In the genomic region with DNA sequence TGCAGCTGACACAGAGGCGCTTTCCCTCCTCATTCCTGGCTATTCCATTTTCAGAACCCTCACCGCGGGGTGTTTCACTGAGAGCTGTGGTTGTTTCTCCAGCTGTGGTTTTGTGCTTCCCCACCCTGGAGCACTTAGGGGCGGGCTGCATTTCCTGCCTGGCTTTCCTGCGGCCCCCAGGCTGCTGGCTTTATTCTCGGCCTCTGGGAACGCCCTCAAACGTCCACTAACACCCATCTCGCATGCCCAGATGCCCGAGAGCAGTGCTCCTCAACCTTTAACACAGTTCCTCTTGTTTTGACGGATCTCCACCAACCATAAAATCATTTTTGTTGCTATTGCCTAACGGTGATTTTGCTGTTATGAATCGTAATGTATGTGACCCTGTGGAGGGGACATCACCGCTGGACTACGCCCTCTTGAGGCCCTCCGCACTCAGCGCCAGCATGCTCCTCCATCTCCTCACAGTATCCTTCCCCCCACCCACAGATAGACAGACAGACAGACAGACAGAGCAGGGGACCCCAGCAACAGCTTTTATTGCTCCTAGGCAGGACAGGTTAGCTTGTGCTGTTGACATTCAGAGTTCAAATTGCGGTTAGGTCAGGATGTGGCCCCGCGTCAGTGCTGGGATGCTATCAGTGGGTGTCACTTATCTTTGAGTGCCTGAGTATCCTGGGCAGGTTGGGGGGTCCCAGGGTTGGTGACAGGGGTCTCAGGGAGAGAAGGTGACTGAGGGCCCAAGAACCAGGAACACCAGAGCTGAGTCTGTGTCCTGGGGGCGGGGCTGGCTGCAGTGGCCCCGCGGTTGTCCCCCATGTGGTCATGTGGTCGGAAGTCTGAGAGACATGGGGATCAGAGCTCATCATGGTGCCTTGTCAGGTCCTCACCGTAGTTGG, we compare ENCODE assay signal across 8 mouse cellular contexts. TPM values are rescaled to one million over a fixed set of nuclear protein-coding genes. Genes with fewer than 3 reads are reported as not detected.
DNase-seq lines count a peak whose midpoint lies in the region; ATAC-seq and TF ChIP-seq lines count a peak whose summit lies in the region.

No protein-coding gene starts in this region.

- 0 out of 2 replicates have a peak, but pooled peaks cover 3% of the 10 kb centered on the region for H3K36me3 ChIP-seq in ES-Bruce4 (ENCODE audit: control insufficient read depth, insufficient read depth, low read length, poor library complexity, severe bottlenecking)
- peaks cover 50% of the 10 kb centered on the region for H3K36me3 ChIP-seq in kidney, embryonic 14.5 days (ENCODE audit: control insufficient read depth, insufficient read depth, low read length)
- peaks cover 33% of the 10 kb centered on the region; the same call in 1 of the 2 replicates for H3K36me3 ChIP-seq in stomach, embryonic 15.5 days

- H3K27ac ChIP-seq in ES-Bruce4 (ENCODE audit: insufficient read depth, low read length): peak overlapping the region; percentile 62
- 0 out of 2 replicates have a peak overlapping the region, but pooled peaks have one; percentile 6 for H3K27ac ChIP-seq in kidney, embryonic 14.5 days (ENCODE audit: low read depth, low read length)
- peak overlapping the region; percentile 55 for H3K27ac ChIP-seq in stomach, embryonic 15.5 days

- peak; percentile 49 for TF ChIP-seq CTCF in ES-Bruce4 (IDR thresholded peaks at IDR 0.05; ENCODE audit: low read depth, low read length)

- no peak for ATAC-seq in kidney, embryonic 14.5 days (ENCODE audit: low FRiP score, low TSS enrichment)
- no peak for ATAC-seq in stomach, embryonic 15.5 days (ENCODE audit: insufficient read depth, low FRiP score, low read depth)

- 73% methylated on average over 25 of the region's 25 CpGs for WGBS in kidney, embryonic 14.5 days
- 66% methylated on average over 25 of the region's 25 CpGs for WGBS in stomach, embryonic 15.5 days

- 0 out of 2 replicates have a peak, but pooled peaks have one; percentile 47 for TF ChIP-seq EP300 in ES-Bruce4 (IDR thresholded peaks at IDR 0.05; ENCODE audit: insufficient read depth, low read depth, low read length)

- DNase-seq in 416B (ENCODE audit: low read depth): peak; percentile 94
- peak; percentile 70 to 89 for DNase-seq in heart, adult 18-20 months
- peak; percentile 83 for DNase-seq in lung, postnatal 10 days
- DNase-seq in cerebellum, postnatal 4 days (ENCODE audit: low spot score in 2 of 2): no peak
- DNase-seq in urinary bladder, adult 18-20 months (ENCODE audit: low spot score in 2 of 2): no peak

- TF ChIP-seq POLR2A in ES-Bruce4 (IDR thresholded peaks at IDR 0.05; ENCODE audit: insufficient read depth, low read length): no peak

- H3K4me3 ChIP-seq in ES-Bruce4 (ENCODE audit: low read depth, low read length): peak overlapping the region; percentile 12
- H3K4me3 ChIP-seq in kidney, embryonic 14.5 days (ENCODE audit: low read length): no peak overlapping the region
- H3K4me3 ChIP-seq in stomach, embryonic 15.5 days (replicated peaks): no peak overlapping the region

- H3K9ac ChIP-seq in ES-Bruce4 (ENCODE audit: low read depth, poor library complexity, severe bottlenecking): no peak overlapping the region
- H3K9ac ChIP-seq in kidney, embryonic 14.5 days (ENCODE audit: low read depth, low read length): no peak overlapping the region
- no peak overlapping the region for H3K9ac ChIP-seq in stomach, embryonic 15.5 days

- H3K27me3 ChIP-seq in ES-Bruce4 (ENCODE audit: control insufficient read depth, insufficient read depth, low read length, poor library complexity, severe bottlenecking): no peaks in the 10 kb centered on the region
- H3K27me3 ChIP-seq in kidney, embryonic 14.5 days (ENCODE audit: control insufficient read depth, insufficient read depth, low read length): no peaks in the 10 kb centered on the region
- H3K27me3 ChIP-seq in stomach, embryonic 15.5 days (replicated peaks): no peaks in the 10 kb centered on the region

- no peaks in the 10 kb centered on the region for H3K4me1 ChIP-seq in ES-Bruce4 (ENCODE audit: control insufficient read depth, insufficient read depth, low read length)
- H3K4me1 ChIP-seq in kidney, embryonic 14.5 days (ENCODE audit: control insufficient read depth, insufficient read depth, low read length): peaks cover 4% of the 10 kb centered on the region; the same call in 1 of the 2 replicates
- H3K4me1 ChIP-seq in stomach, embryonic 15.5 days: peaks cover 13% of the 10 kb centered on the region; the same call in 1 of the 2 replicates

- no peak overlapping the region for H3K4me2 ChIP-seq in kidney, embryonic 14.5 days (replicated peaks; ENCODE audit: low read depth, low read length)
- peak overlapping the region; percentile 13 for H3K4me2 ChIP-seq in stomach, embryonic 15.5 days

- no peaks in the 10 kb centered on the region for H3K9me3 ChIP-seq in ES-Bruce4 (replicated peaks; ENCODE audit: control insufficient read depth, insufficient read depth, low read length, poor library complexity, severe bottlenecking)
- H3K9me3 ChIP-seq in kidney, embryonic 14.5 days (ENCODE audit: control insufficient read depth, low read length): no peaks in the 10 kb centered on the region
- H3K9me3 ChIP-seq in stomach, embryonic 15.5 days: no peaks in the 10 kb centered on the region

RNA-seq across cellular contexts. Expression of a gene that starts 9.4 kb away (rescaled TPM):
- polyA plus RNA-seq in ES-Bruce4 (2011; ENCODE audit: insufficient read depth, insufficient read length, low read depth, missing spikeins): 66.7 and 88.2 TPM in 2 replicates
- 10 to 100 TPM; 20.0 to 20.7 TPM for total RNA-seq in heart, adult 18-20 months (2021)
- 301 and 308 TPM in 2 replicates for polyA plus RNA-seq in kidney, embryonic 14.5 days (2014; fragmentation: Nextera tagmentation; extraction: Ambion mirVana)
- 320 and 325 TPM in 2 replicates for polyA plus RNA-seq in stomach, embryonic 15.5 days (2015; fragmentation: Nextera tagmentation; extraction: Ambion mirVana)

RNA-seq across cellular contexts. Expression of a gene that starts 20.2 kb away (rescaled TPM):
- polyA plus RNA-seq in ES-Bruce4 (2011; ENCODE audit: insufficient read depth, insufficient read length, low read depth, missing spikeins): 7.7 and 12.0 TPM in 2 replicates
- total RNA-seq in heart, adult 18-20 months (2021): 1 to 10 TPM; 7.8 TPM
- 27.0 and 27.3 TPM in 2 replicates for polyA plus RNA-seq in kidney, embryonic 14.5 days (2014; fragmentation: Nextera tagmentation; extraction: Ambion mirVana)
- 20.5 and 24.7 TPM in 2 replicates for polyA plus RNA-seq in stomach, embryonic 15.5 days (2015; fragmentation: Nextera tagmentation; extraction: Ambion mirVana)

RNA-seq across cellular contexts. Expression of a gene that starts 20.4 kb away (rescaled TPM):
- 58.1 and 62.4 TPM in 2 replicates for polyA plus RNA-seq in ES-Bruce4 (2011; ENCODE audit: insufficient read depth, insufficient read length, low read depth, missing spikeins)
- total RNA-seq in heart, adult 18-20 months (2021): 10 to 100 TPM; 29.6 to 35.2 TPM
- polyA plus RNA-seq in kidney, embryonic 14.5 days (2014; fragmentation: Nextera tagmentation; extraction: Ambion mirVana): 65.3 and 75.0 TPM in 2 replicates
- 52.8 and 55.5 TPM in 2 replicates for polyA plus RNA-seq in stomach, embryonic 15.5 days (2015; fragmentation: Nextera tagmentation; extraction: Ambion mirVana)

RNA-seq across cellular contexts. Expression of a gene that starts 21.0 kb away (rescaled TPM):
- 2.0 and 2.5 TPM in 2 replicates for polyA plus RNA-seq in ES-Bruce4 (2011; ENCODE audit: insufficient read depth, insufficient read length, low read depth, missing spikeins)
- total RNA-seq in heart, adult 18-20 months (2021): 10 to 100 TPM; 60.3 to 66.8 TPM
- 48.9 and 67.4 TPM in 2 replicates for polyA plus RNA-seq in kidney, embryonic 14.5 days (2014; fragmentation: Nextera tagmentation; extraction: Ambion mirVana)
- 92.1 and 94.1 TPM in 2 replicates for polyA plus RNA-seq in stomach, embryonic 15.5 days (2015; fragmentation: Nextera tagmentation; extraction: Ambion mirVana)

RNA-seq across cellular contexts. Expression of a gene that starts 30.0 kb away (rescaled TPM):
- polyA plus RNA-seq in ES-Bruce4 (2011; ENCODE audit: insufficient read depth, insufficient read length, low read depth, missing spikeins): 35.0 and 35.5 TPM in 2 replicates
- total RNA-seq in heart, adult 18-20 months (2021): 10 to 100 TPM; 21.5 to 21.9 TPM
- 16.3 and 18.9 TPM in 2 replicates for polyA plus RNA-seq in kidney, embryonic 14.5 days (2014; fragmentation: Nextera tagmentation; extraction: Ambion mirVana)
- 9.1 and 9.6 TPM in 2 replicates for polyA plus RNA-seq in stomach, embryonic 15.5 days (2015; fragmentation: Nextera tagmentation; extraction: Ambion mirVana)

Comparison
In these comparisons a context has a peak if more than half of its experiments do, and no peak if none do; other contexts are left out.
1. DNase-seq: peak in 416B (single experiment), heart, adult 18-20 months (2 of 2) and lung, postnatal 10 days (single experiment); none in cerebellum, postnatal 4 days (0 of 2) and urinary bladder, adult 18-20 months (0 of 2).
2. H3K27ac ChIP-seq: peak in every context shown above with its lines; median percentile 62 in ES-Bruce4; 55 in stomach, embryonic 15.5 days; 6 in kidney, embryonic 14.5 days.